Mouse (Mus musculus) kidney, adult 11 months (tissue): ENCODE measurements around the gene Sh3bgrl3.

ENCODE experiments used
- DNase-seq: peaks from one replicate; pipeline ENCODE4 v3.0.0; 2022

Sh3bgrl3 gene

DNA sequence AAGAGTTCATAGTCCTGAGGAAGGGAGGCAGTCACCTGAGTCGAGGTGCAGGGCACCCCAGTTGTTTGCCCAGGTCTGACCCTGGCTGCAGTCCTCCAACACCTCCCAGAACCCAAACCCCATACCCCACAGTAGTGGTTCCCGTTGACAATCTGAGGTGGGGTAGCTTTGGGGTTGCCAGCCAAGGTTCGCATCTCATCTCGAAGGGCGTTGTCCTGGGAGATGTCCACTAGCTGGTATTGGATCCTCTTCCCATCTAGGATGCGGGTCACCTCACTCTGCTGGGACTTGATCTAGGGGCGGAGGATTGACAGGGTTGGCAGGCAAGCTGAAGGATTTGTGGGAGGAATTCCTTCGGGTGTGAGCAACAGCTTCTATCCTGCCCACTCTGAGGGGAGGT is 796 bp downstream of the Sh3bgrl3 start:
- DNase-seq = no peak

DNA sequence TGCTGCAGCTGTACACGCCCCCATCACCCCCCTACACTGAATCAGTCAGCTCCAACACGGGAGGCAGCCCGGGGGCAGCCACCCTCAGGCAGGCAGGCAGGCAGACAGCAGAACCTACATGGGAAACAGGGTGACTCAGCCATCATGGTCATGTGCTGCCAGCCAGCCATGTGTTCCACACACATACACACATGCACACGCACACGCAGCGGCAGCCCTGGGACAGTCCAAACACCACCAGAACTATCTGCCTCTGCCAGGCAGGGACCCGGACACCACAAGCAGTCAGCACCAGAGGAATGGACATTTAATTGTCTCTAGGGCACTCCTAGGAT is 1.5 kb downstream of the Sh3bgrl3 start:
- DNase-seq = no peak

DNA sequence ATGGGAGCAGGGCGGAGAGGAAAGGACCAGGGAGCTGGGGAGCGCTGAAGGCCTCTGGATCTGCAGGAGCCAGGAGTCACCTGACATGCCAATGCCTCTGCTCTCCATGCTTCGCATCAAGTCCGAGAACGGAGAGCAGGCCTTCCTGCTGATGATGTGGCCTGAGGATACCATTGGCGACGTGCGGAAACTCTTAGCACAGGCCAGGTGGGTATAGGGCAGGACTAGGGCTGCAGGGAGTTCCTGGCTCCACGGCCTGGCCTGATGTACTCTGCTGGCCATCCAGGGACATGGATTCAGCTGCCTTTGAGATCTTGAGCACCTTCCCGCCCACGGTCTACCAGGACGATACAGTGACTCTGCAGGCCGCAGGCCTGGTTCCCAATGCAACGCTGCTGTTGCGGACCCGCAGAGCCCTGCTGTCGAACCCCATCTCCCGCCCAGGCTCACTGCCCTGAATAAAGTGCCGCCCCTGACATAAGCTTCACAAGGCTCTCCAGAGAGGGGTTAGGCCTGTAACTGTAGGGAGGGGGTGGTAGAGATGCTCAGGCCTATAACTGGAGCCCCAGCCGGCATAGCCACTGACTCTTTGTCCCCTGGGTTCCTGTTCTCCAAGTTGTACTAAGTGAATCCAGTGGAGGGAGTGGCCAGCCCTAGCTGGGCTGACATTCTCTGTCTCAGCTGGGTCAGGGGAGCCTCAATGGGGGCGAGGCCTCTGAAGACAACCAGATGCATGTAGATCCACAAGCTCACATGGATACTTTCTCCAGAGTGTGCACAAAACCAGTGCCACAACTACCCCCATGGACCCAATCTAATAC is 2.1 kb downstream of the Sh3bgrl3 start:
- no peak for DNase-seq

DNA sequence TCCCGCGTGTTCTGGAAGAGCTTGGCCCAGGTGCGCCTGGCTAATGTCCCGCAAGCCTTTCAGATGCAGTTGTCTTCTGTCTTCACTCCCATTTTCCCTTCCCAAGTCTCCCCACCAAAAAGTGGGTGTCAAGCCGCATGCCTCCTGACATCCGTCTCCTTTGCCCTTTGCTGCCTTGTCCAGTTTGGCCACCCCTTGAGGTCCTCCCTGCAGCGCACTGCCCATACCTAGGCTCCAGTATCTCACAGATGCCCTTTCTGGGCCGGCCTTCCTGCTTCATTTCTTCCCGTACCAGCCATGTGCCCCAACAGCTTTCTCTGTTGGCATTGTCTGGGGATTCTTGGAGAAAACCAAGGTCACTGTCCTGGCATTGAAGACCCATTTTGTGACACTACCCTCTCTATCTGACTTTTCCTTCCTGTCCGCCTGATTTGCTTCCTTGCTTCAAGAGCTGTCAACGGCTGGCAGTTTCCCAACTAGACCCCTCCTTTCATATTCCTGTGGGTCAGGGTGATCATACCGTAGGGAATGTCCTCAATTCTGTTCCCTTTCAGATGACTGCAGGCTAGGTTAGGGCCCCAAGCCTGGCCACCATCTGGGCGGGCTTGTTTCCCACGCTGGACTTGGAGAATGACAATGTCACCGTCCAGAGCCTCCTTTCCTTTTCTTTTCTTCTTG is 3.1 kb downstream of the Sh3bgrl3 start:
- DNase-seq = no peak

DNA sequence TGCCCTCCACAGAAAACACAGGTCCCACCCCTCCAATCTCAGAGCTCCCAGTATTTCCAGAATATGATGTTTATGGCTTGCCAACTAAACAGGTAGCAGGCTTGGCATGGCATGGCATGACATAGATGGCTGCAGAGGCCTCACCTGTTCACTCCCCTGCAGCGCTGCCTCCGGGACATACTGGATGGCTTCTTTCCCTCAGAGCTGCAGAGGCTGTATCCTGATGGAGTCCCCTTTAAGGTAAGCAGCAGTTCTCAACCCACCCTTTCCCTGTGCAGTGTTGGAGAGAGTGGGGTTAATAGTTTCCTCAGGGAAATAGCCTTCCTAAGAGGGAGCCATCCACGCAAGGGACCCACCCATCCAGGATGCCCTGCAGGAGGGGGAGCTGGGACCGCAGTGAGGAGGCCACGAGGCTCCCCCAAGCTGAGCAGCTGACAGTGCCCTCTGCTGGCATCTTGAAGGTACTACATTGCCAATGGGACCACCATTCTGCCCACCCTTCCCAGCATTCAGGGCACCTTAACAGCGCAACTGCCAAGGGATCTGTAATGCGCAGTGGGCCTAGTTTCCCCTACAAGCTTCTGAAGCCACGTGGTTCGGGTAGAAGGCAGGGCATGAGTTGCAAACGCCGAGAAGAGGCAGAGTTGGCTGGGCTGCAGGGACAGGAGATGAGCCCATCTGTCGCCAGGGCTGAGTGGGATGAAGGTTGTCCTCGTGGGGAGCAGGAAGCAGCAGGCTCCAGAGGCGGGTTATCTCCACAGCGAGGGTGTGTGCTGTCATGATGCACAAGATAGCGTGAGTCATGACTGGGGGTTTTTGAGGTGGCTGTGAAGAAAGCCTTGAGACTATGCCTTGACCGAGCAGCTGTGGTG is 4.7 kb downstream of the Sh3bgrl3 start:
- DNase-seq = no peak

DNA sequence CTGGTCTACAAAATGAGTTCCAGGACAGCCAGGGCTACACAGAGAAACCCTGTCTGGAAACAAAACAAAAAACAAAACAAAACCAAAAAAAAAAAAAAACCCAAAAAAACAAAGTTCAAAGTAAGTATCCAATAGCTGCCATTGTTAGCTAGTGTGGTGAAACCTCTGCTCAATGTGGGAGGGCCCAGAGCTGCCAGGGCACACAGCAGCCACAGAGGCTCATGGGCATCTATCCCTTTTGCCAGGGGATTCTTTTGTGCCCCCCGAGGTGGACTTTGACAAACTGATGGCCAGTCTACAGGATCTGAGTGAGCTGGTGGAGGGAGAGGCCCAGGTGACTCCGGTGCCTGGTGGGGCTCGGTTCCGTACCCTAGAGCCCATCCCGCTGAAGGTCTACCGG is 5.4 kb downstream of the Sh3bgrl3 start:
- no peak for DNase-seq

DNA sequence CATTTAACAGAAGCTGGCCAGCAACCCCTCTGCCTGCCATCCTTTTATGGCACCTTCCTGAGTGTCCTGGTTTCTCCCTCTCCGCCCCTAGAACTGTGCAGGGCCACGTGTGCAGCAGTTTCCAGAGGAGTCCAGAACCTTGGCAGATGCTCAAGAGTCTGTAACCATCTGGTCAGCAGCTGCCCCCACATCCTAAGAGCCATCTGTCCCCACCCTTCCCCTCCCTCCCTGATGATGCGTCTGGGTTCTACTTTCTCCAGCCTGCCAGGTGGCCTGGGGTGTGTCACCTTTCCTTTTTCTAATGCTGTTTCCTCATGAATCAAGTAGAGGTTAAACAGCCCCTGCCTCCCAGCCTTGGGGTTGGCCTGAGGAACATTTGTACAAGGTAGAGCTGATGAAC is 6.3 kb downstream of the Sh3bgrl3 start:
- DNase-seq = no peak

DNA sequence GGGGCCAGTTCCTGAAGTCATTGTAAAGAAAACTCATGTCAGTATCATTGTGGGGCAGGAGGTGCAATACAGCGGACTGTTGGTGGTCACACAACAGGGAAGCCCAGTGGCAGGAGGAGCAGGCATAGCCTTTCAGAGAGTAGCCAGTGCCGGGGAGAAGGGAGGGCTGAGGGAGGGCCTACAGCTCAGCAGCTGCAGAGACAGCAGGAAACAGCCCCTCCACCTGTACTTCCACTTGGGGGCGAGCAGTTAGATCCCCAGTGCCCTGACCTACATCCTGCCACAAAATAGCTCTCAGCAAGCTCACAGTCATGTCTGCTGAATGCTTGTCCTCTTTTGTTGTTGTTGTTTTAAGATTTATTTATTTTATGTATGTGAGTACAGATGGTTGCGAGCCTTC is 7.0 kb downstream of the Sh3bgrl3 start:
- no peak for DNase-seq

DNA sequence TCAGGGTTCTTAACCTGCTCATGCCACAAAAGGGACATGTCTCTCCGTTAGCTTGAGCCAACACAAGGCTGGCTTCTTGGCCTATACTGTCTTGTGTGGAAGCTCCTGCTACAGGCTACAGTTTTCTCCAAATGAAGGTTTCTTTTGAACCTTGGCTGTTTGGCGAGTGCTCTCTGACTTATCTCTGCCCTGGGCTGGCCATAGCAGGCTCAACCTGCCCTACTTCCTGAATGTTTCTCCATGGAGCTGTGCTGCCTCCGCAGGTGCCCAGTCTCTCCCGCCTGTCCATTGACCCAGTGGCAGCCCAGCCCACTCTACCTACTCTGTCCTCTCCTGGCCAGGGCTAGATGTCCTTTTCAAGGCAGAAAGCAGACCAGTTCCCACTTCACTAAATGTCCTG is 7.7 kb downstream of the Sh3bgrl3 start:
- DNase-seq = no peak

DNA sequence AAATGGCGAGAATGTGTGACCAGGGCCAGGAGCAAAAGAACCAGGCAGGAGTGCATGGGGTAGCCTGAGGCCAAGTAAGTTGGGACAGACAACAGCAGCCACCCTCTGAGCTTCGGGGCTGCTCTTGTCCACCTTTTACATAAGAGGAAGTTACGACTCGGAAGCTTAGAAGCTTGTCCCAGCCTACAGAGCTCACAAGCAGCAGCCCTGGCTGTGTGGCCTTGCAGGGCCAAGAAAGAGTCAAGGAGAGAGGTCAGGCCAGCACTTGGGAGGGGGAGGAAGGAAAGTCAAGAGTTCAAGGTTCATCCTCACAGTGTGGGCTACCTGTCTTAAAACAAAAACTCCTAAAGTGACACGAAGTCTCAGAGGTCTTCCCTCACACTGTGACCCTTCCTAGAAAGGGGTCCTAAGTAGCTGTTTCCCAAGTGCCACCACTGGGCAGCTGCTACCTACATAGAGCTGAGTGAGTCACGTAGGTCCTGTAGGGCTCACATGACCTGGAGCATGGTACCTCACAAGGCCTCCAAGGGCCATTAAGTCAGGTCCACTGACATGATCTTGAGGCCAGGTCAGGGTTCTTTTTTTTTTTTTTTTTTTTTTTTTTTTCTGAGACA is 8.3 kb downstream of the Sh3bgrl3 start:
- no peak for DNase-seq

DNA sequence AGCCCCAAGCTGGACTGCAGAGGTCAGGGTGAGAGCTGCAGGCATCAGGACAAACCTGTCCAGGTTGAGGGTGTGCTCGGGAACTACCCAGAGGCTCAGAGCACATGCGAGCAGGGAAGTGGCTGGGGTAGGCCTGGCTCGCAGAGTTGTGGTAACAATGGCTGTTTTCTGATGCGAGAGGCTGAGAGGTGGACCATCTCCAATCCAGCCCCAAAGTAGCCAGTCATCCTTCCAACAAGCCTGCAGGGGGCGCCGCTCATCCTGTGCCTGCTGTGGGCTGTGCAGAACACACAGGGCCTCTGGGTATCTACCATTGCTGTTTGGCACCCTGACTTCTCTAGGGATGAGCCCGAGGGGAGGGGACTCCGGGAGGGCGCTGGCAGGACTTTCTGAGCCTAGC is 8.9 kb downstream of the Sh3bgrl3 start:
- DNase-seq = no peak

DNA sequence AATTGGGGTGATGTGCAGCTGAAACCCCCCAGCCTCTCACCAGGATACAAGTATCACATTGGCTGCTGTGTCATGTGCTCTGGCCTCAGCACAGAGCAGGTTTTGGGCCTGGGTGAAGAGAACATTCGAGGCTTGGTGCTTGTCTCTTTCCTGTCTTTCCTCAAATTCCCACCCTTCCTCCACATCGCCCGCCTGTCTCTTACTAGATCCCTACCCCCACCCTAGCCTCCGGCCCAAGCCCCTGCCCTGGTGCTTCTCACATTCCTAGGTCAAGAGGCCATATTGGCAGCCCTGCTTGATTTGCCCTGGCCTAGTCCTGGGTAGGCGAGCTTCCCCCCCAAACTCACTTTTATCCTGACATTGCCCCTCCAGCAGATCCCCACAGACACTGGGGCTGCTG is 9.5 kb downstream of the Sh3bgrl3 start:
- no peak for DNase-seq

DNA sequence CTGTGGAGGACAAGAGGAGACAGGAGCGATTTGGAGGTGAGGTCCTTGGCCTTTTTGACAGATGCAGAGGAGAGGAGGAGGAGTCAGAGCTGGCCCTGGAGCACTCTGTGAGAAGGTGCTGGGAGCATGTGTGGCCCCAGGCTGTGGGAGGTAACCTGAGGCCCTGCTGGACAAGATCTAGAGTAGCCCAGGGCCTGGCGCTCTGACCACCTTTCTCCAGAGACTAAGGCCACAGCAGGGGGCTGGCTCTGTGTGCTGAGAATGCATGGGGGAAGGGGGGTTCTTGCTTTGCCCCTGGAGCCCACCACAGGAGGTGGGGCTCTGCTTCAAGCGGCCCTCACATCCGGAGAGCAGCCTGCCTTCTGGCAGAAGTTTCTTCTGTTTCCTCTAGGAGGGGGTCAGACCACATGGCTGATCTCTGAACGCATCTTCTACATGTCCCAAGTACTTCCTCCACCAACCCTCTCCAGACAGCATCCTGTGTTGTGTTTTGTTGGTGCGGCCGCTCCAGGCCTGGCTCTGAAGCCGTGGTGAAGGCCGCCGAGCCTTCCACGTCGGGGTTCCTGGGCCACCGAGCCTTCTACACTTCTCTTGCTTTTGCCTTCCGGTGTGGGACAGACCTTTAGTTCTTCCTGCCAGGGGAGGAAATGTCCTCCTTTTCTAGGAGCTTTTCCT is 10.3 kb downstream of the Sh3bgrl3 start:
- no peak for DNase-seq

DNA sequence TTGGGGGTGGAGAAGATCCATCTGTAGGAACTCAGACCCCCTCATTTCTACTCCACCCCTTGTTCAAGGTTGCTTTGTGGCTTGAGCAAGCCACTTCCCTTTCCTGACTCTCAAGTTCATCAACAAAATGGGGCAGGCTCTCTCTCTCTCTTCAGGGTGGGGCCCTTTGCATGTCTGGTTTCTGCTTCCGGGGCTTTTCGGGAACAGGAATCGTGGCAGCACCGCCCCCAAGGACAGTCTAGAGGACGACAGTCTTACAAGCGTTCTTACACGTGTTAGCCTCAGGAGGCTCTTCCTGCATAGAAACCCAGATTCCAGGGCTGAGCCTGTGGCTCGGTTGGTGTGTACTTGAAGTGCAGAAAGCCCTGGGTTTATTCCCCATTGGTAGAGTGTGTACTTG is 11.6 kb downstream of the Sh3bgrl3 start:
- DNase-seq = no peak

DNA sequence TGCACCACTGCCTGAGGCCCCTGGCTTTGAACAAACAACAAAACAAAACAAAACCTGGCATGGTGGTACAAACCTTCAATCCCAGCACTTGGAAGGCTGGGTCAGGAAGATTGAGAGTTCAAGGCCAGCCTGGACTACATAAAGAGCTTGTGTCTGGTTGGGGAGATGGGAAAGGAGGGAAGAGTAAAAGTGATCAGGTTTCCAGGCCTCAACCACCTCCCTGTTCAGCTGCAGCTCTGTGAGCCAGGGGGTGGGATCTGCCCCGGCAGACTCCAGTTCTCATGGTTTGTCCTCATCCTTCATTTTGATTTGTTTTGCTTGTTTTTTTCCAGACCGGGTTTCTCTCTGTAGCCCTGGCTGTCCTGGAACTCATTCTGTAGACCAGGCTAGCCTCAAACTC is 12.1 kb downstream of the Sh3bgrl3 start:
- DNase-seq = no peak

DNA sequence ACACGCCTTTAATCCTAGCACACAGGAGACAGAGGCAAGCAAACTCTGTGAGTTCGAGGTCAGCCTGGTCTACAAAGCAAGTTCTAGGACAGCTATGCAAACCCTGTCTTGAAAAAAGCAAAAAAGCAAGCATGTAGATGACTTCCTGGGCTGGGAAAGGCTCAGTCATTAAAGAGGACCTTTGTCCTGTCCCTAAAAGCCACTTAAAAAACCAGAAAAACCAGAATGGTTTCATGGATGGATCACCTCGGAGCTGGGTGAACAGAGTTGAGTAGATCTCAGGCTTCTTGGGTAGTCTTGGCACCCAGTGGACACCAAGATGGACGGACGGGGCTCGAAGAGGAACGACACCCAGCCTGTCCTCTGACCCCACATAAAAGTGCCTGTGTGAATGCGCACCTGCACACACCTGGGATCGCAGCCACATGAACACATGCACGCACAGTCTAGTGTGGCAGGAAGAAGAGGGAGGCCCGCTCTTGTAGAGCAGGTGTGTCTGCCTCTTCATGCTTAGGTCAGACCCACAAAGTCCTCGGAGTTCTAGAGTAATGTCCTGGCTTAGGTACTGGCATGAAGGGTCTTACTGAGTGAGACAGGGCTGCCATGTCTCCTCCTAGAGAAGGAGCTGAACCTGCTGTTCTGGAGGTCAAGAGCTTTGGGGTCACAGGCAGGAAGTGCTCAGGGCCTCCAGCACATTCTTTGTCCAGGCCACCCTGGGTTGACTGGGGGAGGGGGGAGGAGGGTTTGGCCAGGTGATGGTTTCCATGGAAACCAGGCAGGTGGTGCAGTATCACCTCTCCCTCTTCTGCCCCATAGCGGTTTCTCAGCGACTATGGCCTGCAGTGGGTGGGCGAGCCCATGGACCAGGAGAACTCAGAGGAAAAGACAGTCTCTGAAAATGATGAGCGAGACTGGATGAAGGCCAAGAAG is 13.1 kb downstream of the Sh3bgrl3 start:
- no peak for DNase-seq

DNA sequence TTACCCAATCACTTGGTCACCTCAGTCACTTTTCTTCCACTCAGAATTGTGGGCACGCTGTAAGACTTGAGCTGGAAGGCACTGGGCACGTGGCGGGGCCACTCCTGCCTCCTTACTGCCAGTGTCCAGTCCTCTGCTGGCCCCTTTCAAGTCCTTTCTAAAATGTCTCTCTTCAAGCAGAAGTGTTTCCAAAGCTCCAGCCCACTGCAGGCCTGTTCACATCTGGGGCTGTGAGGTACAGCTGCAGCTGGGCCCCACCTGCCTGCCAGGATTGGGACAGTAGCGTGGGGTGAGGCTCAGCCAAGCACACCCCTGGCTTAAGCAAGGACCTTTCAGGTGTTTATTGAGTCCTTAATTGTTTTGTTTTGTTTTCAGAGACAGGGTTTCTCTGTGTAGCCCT is 14.6 kb downstream of the Sh3bgrl3 start:
- no peak for DNase-seq

DNA sequence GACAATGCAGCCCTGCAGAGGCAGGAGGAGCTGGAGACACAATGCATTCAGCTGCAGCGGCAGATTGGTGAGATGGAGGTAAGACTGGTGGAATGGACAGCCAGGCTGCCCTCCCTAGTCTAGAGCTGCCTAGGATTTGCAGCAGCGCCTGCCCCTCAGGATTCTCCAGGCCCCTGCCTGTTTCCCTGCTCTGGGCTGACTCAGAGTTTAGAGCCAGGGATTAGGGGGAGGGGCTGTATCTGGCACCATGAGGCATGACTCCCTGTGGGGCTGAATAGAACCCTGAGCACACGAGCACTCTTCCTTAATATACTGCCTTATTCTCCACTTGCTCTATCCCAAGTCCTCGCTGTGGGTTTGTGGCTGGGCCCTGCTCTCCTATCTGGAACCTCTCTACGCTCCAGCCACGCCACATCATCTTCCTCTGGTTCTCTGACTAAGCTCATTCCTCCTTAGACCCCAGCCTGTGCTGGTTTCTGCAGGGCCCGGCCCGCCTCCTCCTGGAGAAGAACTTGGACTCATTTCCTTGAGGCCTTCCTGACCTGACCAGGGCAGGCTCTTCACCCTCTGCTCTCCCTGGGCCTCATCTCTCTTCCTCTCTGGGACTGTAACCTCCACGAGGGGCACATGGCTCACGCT is 15.1 kb downstream of the Sh3bgrl3 start:
- DNase-seq = no peak

DNA sequence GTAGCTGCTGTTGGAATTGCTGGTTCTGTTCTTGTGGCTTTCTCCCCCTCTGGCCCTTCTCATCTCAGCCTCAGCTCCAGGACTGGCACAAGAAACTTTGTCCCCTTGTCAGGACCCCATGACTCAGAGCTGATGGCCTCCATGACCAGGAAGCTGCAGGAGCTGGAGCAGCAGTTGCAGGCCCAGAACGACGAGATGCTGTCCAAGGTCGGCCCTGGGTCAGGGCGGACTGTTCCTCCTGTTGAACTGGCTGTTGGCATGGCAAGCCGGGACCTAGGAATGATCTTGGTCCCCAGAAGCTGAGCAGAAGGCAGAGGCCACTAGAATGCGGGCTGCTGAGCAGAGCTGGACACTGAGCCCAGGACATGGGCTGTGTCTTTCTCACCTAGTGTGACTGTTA is 16.2 kb downstream of the Sh3bgrl3 start:
- DNase-seq = no peak

DNA sequence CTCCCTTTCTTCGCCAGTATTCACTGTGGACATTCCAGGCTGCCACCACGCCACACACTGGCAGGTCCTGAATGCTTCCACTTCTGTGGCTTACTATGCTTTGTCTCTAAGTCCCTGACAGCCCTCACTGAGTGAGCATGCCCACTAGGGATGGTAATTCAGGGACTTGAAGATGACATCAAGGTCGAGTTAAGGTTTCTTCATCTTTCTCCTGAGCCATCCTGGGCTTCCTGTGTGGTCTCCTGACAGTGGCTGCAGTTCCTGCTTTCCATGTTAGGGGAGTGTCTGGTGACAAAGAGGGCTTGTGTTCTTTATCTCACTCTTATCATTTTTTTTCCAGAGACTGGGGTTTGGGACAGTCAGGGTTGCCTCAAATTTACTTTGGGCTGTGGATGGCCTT is 17.9 kb downstream of the Sh3bgrl3 start:
- DNase-seq = no peak

DNA sequence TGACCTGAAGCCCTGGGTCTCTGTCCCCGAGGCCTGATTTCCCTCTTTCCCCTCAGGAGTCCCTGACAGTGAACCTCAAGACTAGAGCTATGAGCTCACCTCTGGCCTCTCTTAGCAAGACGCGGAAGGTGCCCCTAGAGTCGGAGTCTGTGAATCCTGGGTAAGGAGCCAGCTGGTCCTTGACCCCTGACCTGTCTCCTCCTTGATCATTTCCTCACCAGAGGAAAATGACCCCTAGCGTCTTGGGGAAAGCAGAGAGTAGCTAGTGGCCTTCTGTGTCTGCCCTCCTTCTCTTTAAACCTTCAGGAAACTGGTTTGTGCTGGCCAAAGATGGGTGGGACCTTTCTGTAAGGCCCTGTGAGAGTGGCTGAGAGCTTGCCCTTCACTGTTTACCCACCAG is 20.4 kb downstream of the Sh3bgrl3 start:
- DNase-seq = no peak
